Mouse (Mus musculus): ENCODE measurements around the gene Slc41a2.

Slc41a2 gene

GRCm38 (mm10) chr10:83185121-83185520, 152.6 kb downstream of the Slc41a2 start:
- DNase-seq (ENCODE audit: low spot score in 2 of 2) = no peak

- DNase-seq (ENCODE audit: low spot score in 2 of 2) = peak in 1 of 2 experiments; percentile 17
Measured at GRCm38 (mm10) chr10:83184480-83185069, 153.1 kb downstream of the Slc41a2 start.

- no peak for DNase-seq (ENCODE audit: low spot score in 2 of 2)
Measured at GRCm38 (mm10) chr10:83183634-83184479, 153.8 kb downstream of the Slc41a2 start.

GRCm38 (mm10) chr10:83182573-83182960, 155.1 kb downstream of the Slc41a2 start:
- peak; percentile 63 to 66 for DNase-seq (ENCODE audit: low spot score in 2 of 2)

- DNase-seq (ENCODE audit: low spot score in 2 of 2) = no peak
Measured at GRCm38 (mm10) chr10:83181831-83182572, 155.7 kb downstream of the Slc41a2 start.

Data from frontal cortex, postnatal 14 days (tissue).